Mouse (Mus musculus) limb, embryonic 11.5 days (tissue): ENCODE results near the gene Kif22. TPM values are rescaled to one million over a fixed set of nuclear protein-coding genes. Genes with fewer than 3 reads are reported as not detected.

Source experiments
- ATAC-seq: fragments of 200-750 bp; cut with Nextera tagmentation; 2 replicates; pipeline ENCODE4 v1.8.0; 2017; ENCODE audit warnings: low read depth; ENCODE audit not compliant: insufficient number of reproducible peaks, low FRiP score, low TSS enrichment
- DNase-seq: peaks from one replicate; pipeline ENCODE4 v3.0.0-alpha.2; 2015; ENCODE audit warnings: low spot score
- H3K27ac ChIP-seq: fragments of 300-500 bp; sonication (generic); replicated peaks from 2 replicates; pipeline ENCODE4 v1.5.1; 2014; ENCODE audit warnings: low read depth, mild to moderate bottlenecking, low read length
- H3K27me3 ChIP-seq: fragments of 300-500 bp; sonication (generic); 2 replicates; pipeline ENCODE4 v1.6.1; 2014; ENCODE audit warnings: mild to moderate bottlenecking, low read length, mixed read lengths; ENCODE audit not compliant: control insufficient read depth, insufficient read depth
- H3K36me3 ChIP-seq: fragments of 300-500 bp; sonication (generic); 2 replicates; pipeline ENCODE4 v1.6.1; 2014; ENCODE audit warnings: mild to moderate bottlenecking, low read length, moderate library complexity, mixed read lengths; ENCODE audit not compliant: control insufficient read depth, insufficient read depth
- H3K4me1 ChIP-seq: fragments of 300-500 bp; sonication (generic); 2 replicates; pipeline ENCODE4 v1.6.1; 2014; ENCODE audit warnings: low read length, mixed read lengths; ENCODE audit not compliant: control insufficient read depth, insufficient read depth
- H3K4me2 ChIP-seq: fragments of 300-500 bp; sonication (generic); 2 replicates; pipeline ENCODE4 v1.6.1; 2014; ENCODE audit warnings: low read depth, mild to moderate bottlenecking, moderate library complexity; ENCODE audit not compliant: severe bottlenecking
- H3K4me3 ChIP-seq: fragments of 300-500 bp; sonication (generic); 2 replicates; pipeline ENCODE4 v1.5.1; 2014; ENCODE audit warnings: low read depth, low read length
- H3K9ac ChIP-seq: fragments of 300-500 bp; sonication (generic); 2 replicates; pipeline ENCODE4 v1.6.1; 2014; ENCODE audit warnings: mild to moderate bottlenecking, low read length
- H3K9me3 ChIP-seq: fragments of 300-500 bp; sonication (generic); 2 replicates; pipeline ENCODE4 v1.6.1; 2016; ENCODE audit warnings: low read length; ENCODE audit not compliant: control insufficient read depth
- WGBS: fragments of 180-500 bp; shearing (Covaris S2); extraction: QIAGEN DNeasy Blood & Tissue Kit; methylation state at CpG from one replicate; pipeline ENCODE4 v1.1.7; 2014; 5-methylcytosine and 5-hydroxymethylcytosine counted together
- polyA plus RNA-seq: library from polyadenylated mRNA; unstranded; fragments of >200 nt; fragmentation: Nextera tagmentation; extraction: Ambion mirVana; gene quantifications from 2 replicates; pipeline ENCODE4 v1.2.1, GENCODE M21; 2014

The Kif22 gene
- polyA plus RNA-seq, 1 experiment from 2014 or later: 196 TPM

DNA sequence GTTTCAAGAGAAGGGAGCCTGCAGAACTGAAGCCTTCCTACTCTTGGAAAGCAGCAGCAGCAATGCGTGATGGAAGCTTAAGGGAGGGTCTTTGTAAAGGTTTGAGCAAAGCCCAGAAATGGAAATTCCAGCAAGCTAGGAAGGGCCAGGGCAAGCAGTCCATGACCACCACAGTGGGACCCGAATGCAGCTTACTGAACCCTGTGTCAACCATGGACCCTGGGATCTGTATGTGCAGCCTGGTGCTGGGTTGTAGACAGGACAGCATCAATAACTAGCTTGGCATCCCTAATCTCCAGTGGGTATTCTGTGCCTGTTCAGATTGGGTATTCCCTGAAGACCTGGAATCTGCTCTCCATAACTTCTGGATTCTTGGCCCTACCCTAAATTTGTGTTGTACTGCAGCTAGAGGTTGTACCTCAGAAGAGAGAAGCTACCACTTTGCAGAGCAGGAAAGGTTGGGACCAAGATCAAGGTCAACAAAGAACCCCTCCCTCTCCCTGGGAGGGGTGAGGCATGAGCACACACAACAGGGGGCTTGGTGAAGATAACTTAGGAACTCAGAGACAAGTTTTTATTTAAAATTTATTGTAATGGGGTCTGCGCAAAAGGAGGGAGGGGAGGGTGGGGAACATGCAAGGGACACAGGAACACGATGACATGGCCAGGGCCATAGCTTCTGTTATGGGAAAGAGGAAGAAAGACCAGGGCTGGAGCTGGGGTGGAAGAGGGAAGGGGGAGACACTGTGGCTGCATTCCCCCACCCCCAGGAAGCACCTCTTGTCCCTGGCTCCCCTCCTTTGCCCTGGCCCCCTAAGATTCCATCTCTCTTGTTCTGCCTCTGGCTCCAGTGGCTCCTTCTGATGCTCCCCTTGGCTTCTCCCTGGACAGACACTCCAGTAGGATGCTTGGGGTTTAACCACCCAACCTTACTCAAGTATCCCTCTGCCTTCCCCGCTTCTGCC lies 20.4 kb downstream of the Kif22 start:
- WGBS: 51% methylated on average over 5 of the region's 5 CpGs
- no peaks in the 10 kb centered on the region for H3K27me3 ChIP-seq
- DNase-seq: no peak

DNA sequence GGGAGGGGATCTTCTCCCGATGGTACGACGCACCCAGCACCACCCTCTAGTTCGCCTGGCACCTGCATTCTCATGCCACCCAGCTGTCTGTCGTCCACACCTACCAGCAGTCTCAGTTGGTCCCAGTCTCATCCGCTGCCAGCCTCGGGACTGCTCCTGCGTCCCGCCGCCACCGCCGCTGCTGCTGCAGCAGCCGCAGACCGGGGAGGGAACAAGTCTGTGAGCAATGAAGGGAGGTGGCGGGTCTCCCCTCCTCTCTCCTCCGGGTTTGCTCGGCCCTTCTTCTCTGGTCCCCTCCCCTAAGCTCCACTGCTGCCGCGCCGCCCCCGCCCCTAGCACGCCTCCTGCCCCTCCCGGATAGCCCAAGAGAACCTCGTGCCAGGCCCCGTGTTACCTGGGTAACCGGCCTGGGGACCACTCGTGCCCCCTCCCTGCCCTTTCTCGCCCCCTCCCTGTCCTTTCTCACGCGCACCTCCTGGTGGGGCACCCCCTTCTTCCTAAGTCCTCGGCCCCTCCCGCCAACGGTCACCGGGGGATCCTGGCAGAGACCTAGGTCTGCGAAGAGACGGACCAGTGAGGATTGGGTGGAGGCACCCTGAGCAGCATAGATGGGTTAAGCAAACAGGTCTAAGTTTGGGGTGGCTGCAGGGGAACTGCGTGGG lies 21.2 kb downstream of the Kif22 start, which contains the start of the genes Gm42742 and Prrt2:
Gene Gm42742, minus strand, starts transcription at position 197 of the 662 bp plus-strand sequence.
Gene Prrt2, minus strand, starts transcription at position 311 of the 662 bp plus-strand sequence.
- peak within 1 kb of the TSS; percentile 46 for H3K4me3 ChIP-seq
- ATAC-seq (0 out of 2 replicates have a peak, but pooled peaks have one; percentile 3), DNase-seq (peak; percentile 73)
- H3K27ac ChIP-seq: peak within 1 kb of the TSS; percentile 72
- no peaks in the 10 kb centered on the region for H3K9me3 ChIP-seq
- no peaks in the 10 kb centered on the region for H3K27me3 ChIP-seq
- peak within 1 kb of the TSS; percentile 88 for H3K4me2 ChIP-seq
- peaks cover 47% of the 10 kb centered on the region for H3K4me1 ChIP-seq
- H3K36me3 ChIP-seq: peaks cover 22% of the 10 kb centered on the region
- WGBS: under 1% methylated on average over 37 of the region's 37 CpGs
- peak within 1 kb of the TSS; percentile 73 for H3K9ac ChIP-seq

More for the DNA sequence above, 20.4 kb downstream of the Kif22 start:
- peak overlapping the region; percentile 46 for H3K4me3 ChIP-seq
- H3K4me1 ChIP-seq: peaks cover 47% of the 10 kb centered on the region
- H3K9ac ChIP-seq: peak overlapping the region; percentile 73
- no peak for ATAC-seq
- H3K9me3 ChIP-seq: no peaks in the 10 kb centered on the region
- peak overlapping the region; percentile 88 for H3K4me2 ChIP-seq
- H3K27ac ChIP-seq: peak overlapping the region; percentile 72
- H3K36me3 ChIP-seq: peaks cover 22% of the 10 kb centered on the region

DNA sequence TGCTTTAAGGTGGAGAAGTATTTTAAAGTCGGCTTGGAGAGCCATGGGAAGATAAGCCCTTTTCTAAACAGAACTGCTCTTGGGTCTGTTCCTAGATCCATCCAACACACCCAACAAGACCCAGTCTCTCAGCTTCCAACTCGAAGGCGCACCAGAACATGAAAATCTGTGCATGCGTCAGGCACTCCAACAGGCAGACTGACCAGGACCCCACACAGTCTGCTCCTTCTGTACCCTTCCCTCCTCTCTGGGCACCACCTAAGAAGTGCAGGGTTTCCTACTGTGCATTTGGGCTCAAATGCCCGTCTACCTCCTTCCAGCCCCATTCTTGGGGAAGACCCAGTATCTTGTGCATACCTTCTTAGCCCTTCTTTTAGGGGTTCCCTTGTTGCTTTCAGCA lies 21.8 kb downstream of the Kif22 start:
- H3K27ac ChIP-seq: peak overlapping the region; percentile 72; the same call in 1 of the 2 replicates
- 53% methylated on average over 5 of the region's 5 CpGs for WGBS
- no peaks in the 10 kb centered on the region for H3K27me3 ChIP-seq
- H3K4me3 ChIP-seq: peak overlapping the region; percentile 46
- H3K4me2 ChIP-seq: peak overlapping the region; percentile 88
- H3K4me1 ChIP-seq: peaks cover 52% of the 10 kb centered on the region
- no peaks in the 10 kb centered on the region for H3K9me3 ChIP-seq
- ATAC-seq (no peak), DNase-seq (no peak)
- peak overlapping the region; percentile 73 for H3K9ac ChIP-seq
- peaks cover 23% of the 10 kb centered on the region for H3K36me3 ChIP-seq

GRCm38 (mm10) chr7:127020031-127020430 lies 22.2 kb downstream of the Kif22 start:
- peak overlapping the region; percentile 46; the same call in 1 of the 2 replicates for H3K4me3 ChIP-seq
- 59% methylated on average over 3 of the region's 3 CpGs for WGBS
- peak overlapping the region; percentile 88 for H3K4me2 ChIP-seq
- no peaks in the 10 kb centered on the region for H3K9me3 ChIP-seq
- ATAC-seq: no peak
- DNase-seq: no peak
- peak overlapping the region; percentile 25; the same call in 1 of the 2 replicates for H3K27ac ChIP-seq
- peaks cover 56% of the 10 kb centered on the region for H3K4me1 ChIP-seq
- H3K27me3 ChIP-seq: no peaks in the 10 kb centered on the region
- H3K9ac ChIP-seq: peak overlapping the region; percentile 34; the same call in 1 of the 2 replicates
- peaks cover 26% of the 10 kb centered on the region for H3K36me3 ChIP-seq

GRCm38 (mm10) chr7:127019306-127019960 lies 22.8 kb downstream of the Kif22 start:
- Histone ChIP-seq H3K9ac (peak overlapping the region; percentile 17; the same call in 1 of the 2 replicates), H3K27me3 (no peaks in the 10 kb centered on the region), H3K4me2 (peak overlapping the region; percentile 88; the same call in 1 of the 2 replicates), H3K27ac (no peak overlapping the region), H3K4me3 (no peak overlapping the region), H3K9me3 (no peaks in the 10 kb centered on the region), H3K36me3 (peaks cover 26% of the 10 kb centered on the region), H3K4me1 (peaks cover 60% of the 10 kb centered on the region)
- DNase-seq (no peak), ATAC-seq (no peak)
- WGBS: 79% methylated on average over 14 of the region's 14 CpGs

GRCm38 (mm10) chr7:127018416-127019305 lies 23.6 kb downstream of the Kif22 start:
- WGBS: 77% methylated on average over 15 of the region's 15 CpGs
- Histone ChIP-seq H3K27me3 (no peaks in the 10 kb centered on the region), H3K27ac (no peak overlapping the region), H3K36me3 (peaks cover 21% of the 10 kb centered on the region), H3K9ac (no peak overlapping the region), H3K4me3 (no peak overlapping the region), H3K9me3 (no peaks in the 10 kb centered on the region), H3K4me2 (no peak overlapping the region; the same call in 1 of the 2 replicates), H3K4me1 (peaks cover 55% of the 10 kb centered on the region)
- no peak for ATAC-seq
- DNase-seq: no peak

DNA sequence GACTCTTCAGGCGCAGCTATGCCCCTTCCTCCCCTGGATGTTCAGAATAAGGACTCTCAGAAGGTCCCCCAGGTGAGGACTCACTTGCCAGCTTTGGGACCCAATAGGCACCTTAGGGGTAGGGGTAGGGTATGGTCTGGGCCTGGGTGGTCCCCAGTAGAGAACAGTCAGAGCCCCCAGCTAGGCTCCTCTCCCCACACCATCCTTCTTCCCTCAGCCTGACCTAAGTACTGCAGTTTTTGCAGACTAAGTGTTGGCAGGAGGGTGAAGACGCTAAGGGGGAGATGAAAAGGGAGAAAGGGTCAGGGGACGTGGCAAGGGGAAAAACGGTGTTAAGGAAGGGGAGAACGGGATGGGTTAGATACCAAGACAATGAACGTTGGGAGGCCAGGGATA lies 24.3 kb downstream of the Kif22 start:
- ATAC-seq: no peak
- Histone ChIP-seq H3K4me3 (no peak overlapping the region), H3K27me3 (no peaks in the 10 kb centered on the region), H3K9ac (no peak overlapping the region), H3K27ac (peak overlapping the region; percentile 24; the same call in 1 of the 2 replicates), H3K4me2 (no peak overlapping the region), H3K9me3 (no peaks in the 10 kb centered on the region), H3K4me1 (peaks cover 48% of the 10 kb centered on the region), H3K36me3 (peaks cover 13% of the 10 kb centered on the region)
- DNase-seq: no peak
- WGBS: 54% methylated on average over 6 of the region's 6 CpGs
